Mouse (Mus musculus) lung, adult 2 months (tissue): ENCODE measurements around the gene Rhod.

Experiments used
- CTCF ChIP-seq: fragments of 200-500 bp; IDR thresholded peaks from 2 replicates; pipeline ENCODE4 v1.5.1; 2011; ENCODE audit warnings: mild to moderate bottlenecking, low read length, control low read depth; ENCODE audit not compliant: insufficient read depth
- POLR2A ChIP-seq: fragments of 200-500 bp; IDR thresholded peaks from 2 replicates; pipeline ENCODE4 v1.6.1; 2011; ENCODE audit warnings: low read depth, mild to moderate bottlenecking, control low read depth, low read length, borderline replicate concordance; ENCODE audit errors: extremely low read depth

DNA sequence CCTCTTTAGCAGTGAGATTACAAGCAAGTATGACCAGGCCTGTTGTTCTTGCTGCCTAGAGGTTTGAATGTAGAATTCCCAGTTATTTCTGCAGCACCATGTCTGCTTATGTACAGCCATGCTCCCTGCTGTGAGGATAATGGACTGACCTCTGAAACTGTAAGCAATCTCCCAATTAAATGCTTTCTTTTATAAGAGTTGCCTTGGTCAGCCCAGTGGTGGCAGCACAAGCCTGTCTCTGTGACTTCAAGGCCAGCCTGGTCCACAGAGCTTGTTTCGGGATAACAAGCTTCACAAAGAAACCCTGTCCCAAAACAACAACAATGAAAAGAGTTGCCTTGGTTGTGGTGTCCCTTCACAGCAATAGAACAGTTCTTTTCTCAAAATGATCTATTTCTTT lies 5.5 kb downstream of the Rhod start:
- TF ChIP-seq POLR2A (no peak), CTCF (no peak)
